Comparison of ENCODE assay signal across 8 mouse cellular contexts in the genomic region with DNA sequence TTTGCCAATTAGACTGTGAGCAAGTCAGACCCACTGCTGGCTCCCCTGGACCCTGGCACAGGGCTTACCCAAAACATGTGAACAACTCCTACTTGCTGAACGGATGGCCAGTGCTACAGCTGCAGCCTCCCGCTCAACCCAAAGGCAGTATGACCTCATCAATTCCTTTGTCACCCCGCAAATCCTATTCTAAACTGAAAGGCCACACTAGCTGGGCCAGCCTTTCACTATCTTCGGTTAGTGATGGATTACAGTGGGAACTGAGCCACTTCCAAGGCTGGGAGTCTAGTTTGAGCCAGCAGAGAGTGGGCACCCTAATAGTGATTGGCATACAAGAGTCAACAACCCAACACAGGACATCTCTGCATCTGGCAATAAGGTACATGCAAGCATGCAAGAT. TPM values are rescaled to one million over a fixed set of nuclear protein-coding genes. Genes with fewer than 3 reads are reported as not detected.
DNase-seq lines count a peak whose midpoint lies in the region; ATAC-seq and TF ChIP-seq lines count a peak whose summit lies in the region.

No protein-coding gene starts in this region.

- H3K9ac ChIP-seq in heart, postnatal 0 days (replicated peaks; ENCODE audit: low read depth, low read length) = peak overlapping the region; percentile 92

- peaks cover 20% of the 10 kb centered on the region for H3K4me1 ChIP-seq in heart, postnatal 0 days (ENCODE audit: control insufficient read depth, insufficient read depth)

- peak overlapping the region; percentile 86 for H3K27ac ChIP-seq in heart, postnatal 0 days (ENCODE audit: low read depth)

- H3K4me3 ChIP-seq in heart, postnatal 0 days (ENCODE audit: low read depth, low read length) = peak overlapping the region; percentile 94

- ATAC-seq in heart, postnatal 0 days (ENCODE audit: insufficient read depth, low read depth) = no peak

- 0% methylated on average over 4 of the region's 4 CpGs for WGBS in heart, postnatal 0 days

- no peak for TF ChIP-seq CTCF in heart, postnatal 0 days (IDR thresholded peaks at IDR 0.05; ENCODE audit: low read depth)

- H3K36me3 ChIP-seq in heart, postnatal 0 days (replicated peaks; ENCODE audit: control insufficient read depth, insufficient read depth, low read length) = peaks cover 20% of the 10 kb centered on the region

- no peak for TF ChIP-seq EP300 in heart, postnatal 0 days (IDR thresholded peaks at IDR 0.05; ENCODE audit: low read depth)

- DNase-seq in cerebellum, adult 11-12 months = peak; percentile 34
- DNase-seq in cerebellum, postnatal 36 days = no peak
- peak; percentile 38 for DNase-seq in A20 (ENCODE audit: low read depth, low spot score)
- DNase-seq in cerebellum, postnatal 14 days = peak; percentile 17 to 25
- no peak for DNase-seq in heart, postnatal 0 days (ENCODE audit: low spot score)
- peak; percentile 10 for DNase-seq in lung, postnatal 10 days
- peak; percentile 12 for DNase-seq in thymus, postnatal 25 days
- no peak for DNase-seq in frontal cortex, postnatal 36 days (ENCODE audit: low spot score in 2 of 2)

- H3K9me3 ChIP-seq in heart, postnatal 0 days (replicated peaks; ENCODE audit: control insufficient read depth, low read length) = no peaks in the 10 kb centered on the region

- H3K27me3 ChIP-seq in heart, postnatal 0 days (ENCODE audit: control insufficient read depth, insufficient read depth, low read length) = no peaks in the 10 kb centered on the region

- peak overlapping the region; percentile 84 for H3K4me2 ChIP-seq in heart, postnatal 0 days (ENCODE audit: low read depth, low read length)

RNA-seq across cellular contexts. Expression of gene Dgcr8, which starts 0.9 kb away (rescaled TPM):
- total RNA-seq in heart, postnatal 0 days (2014; rRNA removed; ENCODE audit: low replicate concordance) = 23.4 and 23.5 TPM in 2 replicates
- 8.9 and 9.6 TPM in 2 replicates for polyA plus RNA-seq in heart, postnatal 0 days (2015; fragmentation: Nextera tagmentation; extraction: Ambion mirVana)

RNA-seq across cellular contexts. Expression of gene Gm49776, which starts 30.0 kb away (rescaled TPM):
- not detected in 2 replicates for total RNA-seq in heart, postnatal 0 days (2014; rRNA removed; ENCODE audit: low replicate concordance)
- 0.82 TPM in 1 of 2 replicates, not detected in the other for polyA plus RNA-seq in heart, postnatal 0 days (2015; fragmentation: Nextera tagmentation; extraction: Ambion mirVana)

RNA-seq across cellular contexts. Expression of gene Ranbp1, which starts 39.6 kb away (rescaled TPM):
- total RNA-seq in heart, postnatal 0 days (2014; rRNA removed; ENCODE audit: low replicate concordance) = 51.3 and 65.1 TPM in 2 replicates
- polyA plus RNA-seq in heart, postnatal 0 days (2015; fragmentation: Nextera tagmentation; extraction: Ambion mirVana) = 210 and 213 TPM in 2 replicates

RNA-seq across cellular contexts. Expression of gene Trmt2a, which starts 39.7 kb away (rescaled TPM):
- total RNA-seq in heart, postnatal 0 days (2014; rRNA removed; ENCODE audit: low replicate concordance) = 27.2 and 30.6 TPM in 2 replicates
- polyA plus RNA-seq in heart, postnatal 0 days (2015; fragmentation: Nextera tagmentation; extraction: Ambion mirVana) = 31.6 and 33.9 TPM in 2 replicates

RNA-seq across cellular contexts. Expression of gene Zdhhc8, which starts 53.2 kb away (rescaled TPM):
- total RNA-seq in heart, postnatal 0 days (2014; rRNA removed; ENCODE audit: low replicate concordance) = 27.7 and 47.0 TPM in 2 replicates
- 15.4 and 16.4 TPM in 2 replicates for polyA plus RNA-seq in heart, postnatal 0 days (2015; fragmentation: Nextera tagmentation; extraction: Ambion mirVana)

Comparison
In these comparisons a context has a peak if more than half of its experiments do, and no peak if none do; other contexts are left out.
1. DNase-seq: peak in cerebellum, adult 11-12 months (single experiment), A20 (single experiment), cerebellum, postnatal 14 days (2 of 2), lung, postnatal 10 days (single experiment) and thymus, postnatal 25 days (single experiment); none in cerebellum, postnatal 36 days (0 of 2), heart, postnatal 0 days (single experiment) and frontal cortex, postnatal 36 days (0 of 2).